Mouse (Mus musculus) intestine, embryonic 16.5 days (tissue): ENCODE measurements around the gene Tssk6. TPM values are rescaled to one million over a fixed set of nuclear protein-coding genes. Genes with fewer than 3 reads are reported as not detected.

Source experiments
- ATAC-seq: fragments of 200-750 bp; cut with Nextera tagmentation; 2 replicates; pipeline ENCODE4 v1.8.0; 2017; ENCODE audit warnings: moderate TSS enrichment, moderate library complexity
- H3K27ac ChIP-seq: fragments of 300-500 bp; sonication (generic); 2 replicates; pipeline ENCODE4 v1.5.1; 2014; ENCODE audit warnings: mild to moderate bottlenecking, low read length
- H3K27me3 ChIP-seq: fragments of 300-500 bp; sonication (generic); replicated peaks from 2 replicates; pipeline ENCODE4 v1.6.1; 2014; ENCODE audit warnings: low read length, control low read depth, mixed read lengths; ENCODE audit not compliant: control insufficient read depth, insufficient read depth
- H3K36me3 ChIP-seq: fragments of 300-500 bp; sonication (generic); 2 replicates; pipeline ENCODE4 v1.6.1; 2014; ENCODE audit warnings: low read length, control low read depth; ENCODE audit not compliant: control insufficient read depth, insufficient read depth
- H3K4me1 ChIP-seq: fragments of 300-500 bp; sonication (generic); 2 replicates; pipeline ENCODE4 v1.6.1; 2014; ENCODE audit warnings: low read length, control low read depth, mixed read lengths; ENCODE audit not compliant: control insufficient read depth, insufficient read depth
- H3K4me2 ChIP-seq: fragments of 300-500 bp; sonication (generic); 2 replicates; pipeline ENCODE4 v1.6.1; 2014; ENCODE audit warnings: low read depth, low read length, control low read depth
- H3K4me3 ChIP-seq: fragments of 300-500 bp; sonication (generic); 2 replicates; pipeline ENCODE4 v1.5.1; 2014; ENCODE audit warnings: mild to moderate bottlenecking, low read length
- H3K9ac ChIP-seq: fragments of 300-500 bp; sonication (generic); 2 replicates; pipeline ENCODE4 v1.6.1; 2014; ENCODE audit warnings: low read depth, low read length
- H3K9me3 ChIP-seq: fragments of 300-500 bp; sonication (generic); 2 replicates; pipeline ENCODE4 v1.6.1; 2016; ENCODE audit warnings: low read length, control low read depth; ENCODE audit not compliant: control insufficient read depth
- WGBS: fragments of 180-500 bp; shearing (Covaris S2); extraction: QIAGEN DNeasy Blood & Tissue Kit; methylation state at CpG from one replicate; pipeline ENCODE4 v1.1.7; 2014; 5-methylcytosine and 5-hydroxymethylcytosine counted together
- polyA plus RNA-seq: library from polyadenylated mRNA; unstranded; fragments of >200 nt; fragmentation: Nextera tagmentation; extraction: Ambion mirVana; gene quantifications from 2 replicates; pipeline ENCODE4 v1.2.1, GENCODE M21; 2015

Gene Tssk6
- polyA plus RNA-seq, result 2.8 TPM in 2 replicates

DNA sequence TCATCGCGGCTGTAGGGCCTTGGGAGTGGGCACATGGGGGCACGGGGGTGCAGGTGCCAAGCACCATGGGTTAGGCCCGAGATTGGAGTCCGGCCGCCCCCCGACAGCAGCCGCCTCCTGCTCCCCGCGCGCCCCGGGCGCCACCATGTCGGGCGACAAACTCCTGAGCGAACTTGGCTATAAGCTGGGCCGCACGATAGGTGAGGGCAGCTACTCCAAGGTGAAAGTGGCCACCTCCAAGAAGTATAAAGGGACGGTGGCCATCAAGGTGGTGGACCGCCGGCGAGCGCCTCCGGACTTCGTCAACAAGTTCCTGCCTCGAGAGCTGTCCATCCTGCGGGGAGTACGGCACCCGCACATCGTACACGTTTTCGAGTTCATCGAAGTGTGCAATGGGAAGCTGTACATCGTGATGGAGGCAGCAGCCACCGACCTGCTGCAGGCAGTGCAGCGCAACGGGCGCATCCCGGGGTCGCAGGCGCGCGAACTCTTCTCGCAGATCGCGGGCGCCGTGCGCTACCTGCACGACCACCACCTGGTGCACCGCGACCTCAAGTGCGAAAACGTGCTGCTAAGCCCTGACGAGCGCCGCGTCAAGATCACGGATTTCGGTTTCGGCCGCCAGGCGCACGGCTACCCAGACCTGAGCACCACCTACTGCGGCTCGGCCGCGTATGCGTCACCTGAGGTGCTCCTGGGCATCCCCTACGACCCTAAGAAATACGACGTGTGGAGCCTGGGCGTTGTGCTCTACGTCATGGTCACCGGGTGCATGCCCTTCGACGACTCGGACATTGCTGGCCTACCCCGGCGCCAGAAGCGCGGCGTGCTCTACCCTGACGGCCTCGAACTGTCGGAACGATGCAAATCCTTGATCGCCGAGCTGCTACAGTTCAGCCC is at the start of gene Tssk6, which contains the start of the genes Ndufa13 and Yjefn3:
Gene Tssk6, plus strand, starts transcription at position 22 of the 900 bp plus-strand sequence.
Gene Ndufa13, minus strand, starts transcription at position 396 of the 900 bp plus-strand sequence.
Gene Yjefn3, minus strand, starts transcription at position 550 of the 900 bp plus-strand sequence.
- Histone ChIP-seq H3K4me3 (peak within 1 kb of the TSS; percentile 80), H3K9me3 (no peaks in the 10 kb centered on the region), H3K4me1 (peaks cover 39% of the 10 kb centered on the region), H3K27me3 (no peaks in the 10 kb centered on the region), H3K4me2 (peak within 1 kb of the TSS; percentile 98), H3K9ac (peak within 1 kb of the TSS; percentile 87), H3K36me3 (no peaks in the 10 kb centered on the region), H3K27ac (peak within 1 kb of the TSS; percentile 95)
- ATAC-seq, result peak; percentile 52
- WGBS, result 3% methylated on average over 89 of the region's 89 CpGs

GRCm38 (mm10) chr8:69853869-69854268 is 48.1 kb upstream of the Tssk6 start:
- ATAC-seq, result no peak
- WGBS, result 91% methylated on average over 10 of the region's 10 CpGs
- no peak overlapping the region for H3K9ac ChIP-seq
- no peaks in the 10 kb centered on the region for H3K36me3 ChIP-seq
- H3K4me2 ChIP-seq, result no peak overlapping the region
- no peak overlapping the region for H3K27ac ChIP-seq
- H3K9me3 ChIP-seq, result no peaks in the 10 kb centered on the region
- no peaks in the 10 kb centered on the region for H3K4me1 ChIP-seq
- no peaks in the 10 kb centered on the region for H3K27me3 ChIP-seq
- no peak overlapping the region for H3K4me3 ChIP-seq

DNA sequence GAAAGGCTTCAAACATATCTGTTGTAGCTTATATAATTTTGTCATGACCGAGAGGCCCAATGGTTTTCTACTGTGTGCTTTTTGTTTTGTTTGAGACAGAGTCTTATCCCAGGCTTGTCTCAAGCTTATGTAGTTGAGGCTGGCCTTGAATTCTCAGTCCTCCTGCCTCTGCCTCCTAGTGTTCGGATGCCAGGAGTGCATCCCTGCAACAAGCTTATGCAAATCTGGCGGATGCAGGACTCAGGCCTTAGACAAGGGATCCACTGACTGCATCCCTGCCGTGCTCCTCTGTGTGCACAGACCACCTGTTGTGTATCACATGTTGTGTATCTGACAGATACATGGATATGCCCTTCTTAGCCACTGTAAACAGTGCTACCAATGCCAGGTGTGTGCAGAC is 41.2 kb upstream of the Tssk6 start:
- H3K9me3 ChIP-seq, result no peaks in the 10 kb centered on the region
- no peaks in the 10 kb centered on the region for H3K4me1 ChIP-seq
- no peaks in the 10 kb centered on the region for H3K27me3 ChIP-seq
- H3K9ac ChIP-seq, result no peak overlapping the region
- no peak overlapping the region for H3K4me3 ChIP-seq
- WGBS, result 62% methylated on average over 4 of the region's 4 CpGs
- H3K4me2 ChIP-seq, result no peak overlapping the region
- H3K36me3 ChIP-seq, result no peaks in the 10 kb centered on the region
- H3K27ac ChIP-seq, result no peak overlapping the region
- no peak for ATAC-seq

DNA sequence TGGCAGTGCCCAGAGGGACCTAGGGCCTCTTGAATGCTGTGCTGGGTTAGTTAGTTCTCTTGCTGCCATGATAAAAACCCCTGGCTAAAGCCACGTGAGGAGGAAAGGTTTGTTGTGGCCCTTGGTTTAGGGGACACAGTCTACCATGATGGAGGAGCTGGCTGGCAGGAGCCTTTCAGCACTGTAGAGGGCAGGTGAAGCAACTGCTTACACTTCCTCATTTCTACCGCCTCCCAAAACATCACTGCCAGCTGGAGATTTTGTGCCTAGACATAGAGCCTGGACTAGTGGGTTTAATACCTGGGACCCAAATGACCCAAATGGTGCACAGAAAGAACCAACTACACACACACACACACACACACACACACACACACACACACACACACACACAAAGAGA is 40.7 kb upstream of the Tssk6 start:
- Histone ChIP-seq H3K4me3 (no peak overlapping the region), H3K4me1 (no peaks in the 10 kb centered on the region), H3K9me3 (no peaks in the 10 kb centered on the region), H3K27me3 (no peaks in the 10 kb centered on the region), H3K27ac (no peak overlapping the region), H3K4me2 (no peak overlapping the region), H3K36me3 (no peaks in the 10 kb centered on the region), H3K9ac (no peak overlapping the region)
- WGBS, result 58% methylated on average over 2 of the region's 2 CpGs
- no peak for ATAC-seq

GRCm38 (mm10) chr8:69863387-69864020 is 38.5 kb upstream of the Tssk6 start:
- ATAC-seq, result no peak
- WGBS, result 80% methylated on average over 5 of the region's 5 CpGs

DNA sequence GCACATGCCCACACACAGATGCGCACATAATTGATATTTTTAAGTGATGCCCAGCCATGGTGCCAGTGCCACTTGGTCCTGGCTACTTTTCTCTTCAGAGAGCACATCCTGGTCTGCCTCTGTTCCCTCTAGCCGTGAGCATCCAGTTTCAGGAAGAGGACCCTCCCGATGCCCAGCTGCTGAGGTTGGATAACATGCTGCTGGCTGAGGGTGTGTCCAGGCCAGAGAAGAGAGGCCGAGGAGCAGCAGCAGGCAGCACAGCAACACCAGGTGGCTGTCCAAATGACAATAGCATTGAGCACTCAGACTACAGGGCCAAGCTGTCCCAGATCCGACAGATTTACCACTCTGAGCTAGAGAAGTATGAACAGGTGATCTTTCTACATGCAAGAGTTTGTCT is 37.8 kb upstream of the Tssk6 start:
- Histone ChIP-seq H3K9ac (no peak overlapping the region), H3K27me3 (no peaks in the 10 kb centered on the region), H3K36me3 (no peaks in the 10 kb centered on the region), H3K4me1 (no peaks in the 10 kb centered on the region), H3K4me2 (no peak overlapping the region), H3K9me3 (no peaks in the 10 kb centered on the region), H3K4me3 (no peak overlapping the region), H3K27ac (no peak overlapping the region)
- ATAC-seq, result no peak
- 70% methylated on average over 5 of the region's 5 CpGs for WGBS

More at GRCm38 (mm10) chr8:69863387-69864020, 38.5 kb upstream of the Tssk6 start:
- Histone ChIP-seq H3K4me2 (no peak overlapping the region), H3K36me3 (no peaks in the 10 kb centered on the region), H3K27ac (no peak overlapping the region), H3K9ac (no peak overlapping the region), H3K27me3 (no peaks in the 10 kb centered on the region), H3K4me3 (no peak overlapping the region), H3K4me1 (no peaks in the 10 kb centered on the region), H3K9me3 (no peaks in the 10 kb centered on the region)

DNA sequence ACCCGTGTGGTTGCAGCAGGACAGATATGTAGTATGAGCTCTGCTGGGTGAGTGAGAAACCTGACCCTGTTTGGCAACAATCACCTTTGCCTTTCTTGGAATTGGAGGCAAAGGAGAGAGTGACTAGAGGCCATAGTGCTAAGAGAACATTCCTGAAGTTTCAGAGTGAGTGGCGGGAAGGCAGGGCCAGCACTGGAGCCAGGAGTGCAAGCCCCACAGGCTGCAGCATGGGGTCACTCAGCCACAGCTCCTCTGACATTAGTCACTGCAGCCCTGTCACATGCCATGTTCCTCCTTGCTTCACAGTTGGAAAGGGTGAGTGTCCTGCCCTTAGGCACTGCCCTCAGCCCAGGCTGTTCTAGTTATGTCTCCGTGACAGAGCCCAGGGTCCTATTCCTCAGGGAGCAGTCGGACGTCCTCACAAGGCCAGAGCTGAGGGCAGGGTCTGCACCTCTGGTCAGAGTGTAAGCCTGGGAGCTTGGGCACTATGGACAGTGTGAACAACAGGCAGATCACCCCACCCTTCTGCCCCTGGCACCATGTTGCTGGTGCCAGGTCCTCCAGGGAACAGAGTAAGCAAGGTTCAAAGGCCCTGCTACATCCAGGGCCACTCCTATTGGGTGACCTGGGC is 34.2 kb upstream of the Tssk6 start:
- no peak overlapping the region for H3K9ac ChIP-seq
- no peak for ATAC-seq
- H3K27ac ChIP-seq, result no peak overlapping the region
- no peak overlapping the region for H3K4me3 ChIP-seq
- no peaks in the 10 kb centered on the region for H3K9me3 ChIP-seq
- no peak overlapping the region for H3K4me2 ChIP-seq
- no peaks in the 10 kb centered on the region for H3K4me1 ChIP-seq
- no peaks in the 10 kb centered on the region for H3K36me3 ChIP-seq
- 81% methylated on average over 5 of the region's 5 CpGs for WGBS
- no peaks in the 10 kb centered on the region for H3K27me3 ChIP-seq

GRCm38 (mm10) chr8:69870003-69870765 is 31.8 kb upstream of the Tssk6 start:
- no peak overlapping the region for H3K9ac ChIP-seq
- no peak overlapping the region for H3K4me3 ChIP-seq
- WGBS, result 78% methylated on average over 11 of the region's 11 CpGs
- H3K9me3 ChIP-seq, result no peaks in the 10 kb centered on the region
- H3K4me2 ChIP-seq, result no peak overlapping the region
- H3K4me1 ChIP-seq, result no peaks in the 10 kb centered on the region
- no peaks in the 10 kb centered on the region for H3K36me3 ChIP-seq
- H3K27me3 ChIP-seq, result no peaks in the 10 kb centered on the region
- no peak for ATAC-seq
- H3K27ac ChIP-seq, result no peak overlapping the region
